Mouse (Mus musculus) adipose tissue, adult 10 weeks (tissue): ENCODE data around the gene Olfr427. TPM values are rescaled to one million over a fixed set of nuclear protein-coding genes. Genes with fewer than 3 reads are reported as not detected.

Source experiments
- polyA plus RNA-seq: library from polyadenylated mRNA; stranded (reverse); fragments of 350-450 nt; fragmentation: Illumina TruSeq; extraction: RNeasy Lipid Tissue Mini Kit (QIAGEN cat#74804); gene quantifications from one replicate; pipeline ENCODE4 v1.2.3, GENCODE M21; 2014; ENCODE audit warnings: low read depth, low replicate concordance

Gene Olfr427
- not detected for polyA plus RNA-seq

GRCm38 (mm10) chr1:174096591-174096990 lies at the start of gene Olfr427:
TSS of gene Olfr427 (plus strand) at chr1:174096891.

GRCm38 (mm10) chr1:174048893-174049292 lies 47.8 kb upstream of the Olfr427 start, which contains the start of gene Olfr432:
TSS of gene Olfr432 (plus strand) at chr1:174049205.

GRCm38 (mm10) chr1:174066305-174066704 lies 30.4 kb upstream of the Olfr427 start, which contains the start of gene Olfr430:
TSS of gene Olfr430 (plus strand) at chr1:174066605.

GRCm38 (mm10) chr1:174084031-174084430 lies 12.7 kb upstream of the Olfr427 start, which contains the start of gene Olfr429:
TSS of gene Olfr429 (plus strand) at chr1:174084331.

GRCm38 (mm10) chr1:174121062-174121461 lies 24.4 kb downstream of the Olfr427 start, which contains the start of gene Olfr231:
TSS of gene Olfr231 (minus strand) at chr1:174121162.

GRCm38 (mm10) chr1:174131217-174131616 lies 34.5 kb downstream of the Olfr427 start, which contains the start of gene Olfr424:
TSS of gene Olfr424 (plus strand) at chr1:174131517.

Other genes with a start within 250 kb of the Olfr427 start
- gene Ifi211, start 183.8 kb upstream of the Olfr427 start, polyA plus RNA-seq: 9.6 TPM
- gene Mndal, start 154.4 kb upstream of the Olfr427 start, polyA plus RNA-seq: 19.2 TPM
- 16.0 TPM for gene Ifi203, start 154.2 kb upstream of the Olfr427 start, polyA plus RNA-seq
- not detected for gene Ifi202b, start 114.1 kb upstream of the Olfr427 start, polyA plus RNA-seq
- gene Ifi205, start 65.1 kb upstream of the Olfr427 start, polyA plus RNA-seq: 23.5 TPM
- not detected for gene Olfr433, start 56.2 kb upstream of the Olfr427 start, polyA plus RNA-seq
- gene Olfr432, start 47.7 kb upstream of the Olfr427 start, polyA plus RNA-seq: not detected
- not detected for gene Olfr430, start 30.3 kb upstream of the Olfr427 start, polyA plus RNA-seq
- not detected for gene Olfr429, start 12.6 kb upstream of the Olfr427 start, polyA plus RNA-seq
- not detected for gene Olfr231, start 24.3 kb downstream of the Olfr427 start, polyA plus RNA-seq
- gene Olfr424, start 34.6 kb downstream of the Olfr427 start, polyA plus RNA-seq: not detected
- not detected for gene Olfr420, start 58.7 kb downstream of the Olfr427 start, polyA plus RNA-seq
- gene Spta1, start 75.9 kb downstream of the Olfr427 start, polyA plus RNA-seq: 0.26 TPM
- not detected for gene Olfr419, start 155.2 kb downstream of the Olfr427 start, polyA plus RNA-seq
- gene Mptx1, start 233.6 kb downstream of the Olfr427 start, polyA plus RNA-seq: not detected